Mouse (Mus musculus) 416B (cell line): ENCODE data around the gene Gm5796.
"Not testable (repeated sequence)": the region's sequence is repeated elsewhere in the genome, so short reads cannot be mapped to it uniquely, and the experiment has no call there.

Experiments used
- DNase-seq: peaks from one replicate; pipeline ENCODE4 v3.0.0; 2011; ENCODE audit warnings: low read depth

Gene Gm5796

DNA sequence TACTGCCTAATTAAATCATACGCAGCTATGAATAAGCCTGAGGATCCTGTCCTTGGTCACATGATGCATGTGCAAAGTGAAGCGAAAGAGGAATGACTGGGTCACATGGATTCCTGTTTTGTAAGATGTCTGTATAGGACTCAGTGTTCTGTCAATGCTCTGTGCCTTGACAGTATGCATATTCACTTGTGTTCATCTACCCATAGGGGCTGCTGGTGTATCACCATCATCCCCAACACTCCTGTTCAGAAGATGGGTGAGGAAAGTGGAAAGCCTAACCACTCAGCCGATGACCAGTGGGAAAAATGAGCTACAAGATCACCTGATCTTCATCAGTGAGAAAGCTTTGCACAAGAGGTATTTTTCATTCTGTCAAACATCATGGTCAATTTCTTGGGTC lies at the start of gene Gm5796:
TSS of gene Gm5796 (plus strand) at position 301 of the 400 bp plus-strand sequence.
- DNase-seq = not testable (repeated sequence)

DNA sequence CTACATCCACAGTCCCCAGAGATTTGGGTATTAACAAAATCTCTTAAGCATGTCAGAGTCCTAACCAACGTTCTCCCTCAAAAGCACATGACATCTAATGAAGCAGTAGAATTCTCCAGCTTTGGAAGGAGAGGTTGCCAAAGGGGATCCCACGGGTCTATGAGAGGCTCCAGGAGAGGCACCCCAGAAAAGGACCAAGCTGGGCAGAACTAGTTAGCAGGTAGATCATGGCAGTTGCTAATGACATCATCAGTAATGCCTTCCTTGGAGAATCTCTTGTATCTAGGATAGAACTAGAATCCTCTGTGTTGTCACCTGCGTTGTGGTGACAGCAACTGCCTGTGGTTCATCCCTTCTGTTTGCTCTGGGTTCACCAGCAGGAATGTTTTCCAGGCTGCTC lies 25.6 kb upstream of the Gm5796 start, which contains the start of gene Gm3099:
TSS of gene Gm3099 (plus strand) at position 301 of the 400 bp plus-strand sequence.
- not testable (repeated sequence) for DNase-seq

- not testable (repeated sequence) for DNase-seq
Observed at GRCm38 (mm10) chr14:4083820-4084219, 60.1 kb downstream of the Gm5796 start, which contains the start of gene Gm3115. TSS of gene Gm3115 (plus strand) at chr14:4084120.
